Mouse (Mus musculus) adrenal gland, adult 2 months (tissue): Measurements from ENCODE around the gene Plxna3. TPM values are rescaled to one million over a fixed set of nuclear protein-coding genes. Genes with fewer than 3 reads are reported as not detected.
"Not testable (repeated sequence)": the region's sequence is repeated elsewhere in the genome, so short reads cannot be mapped to it uniquely, and the experiment has no call there.

Experiments used
- DNase-seq: peaks from one replicate; pipeline ENCODE4 v3.0.0; 2021
- long read RNA-seq: library from polyadenylated mRNA; stranded (forward); transcript quantifications from one replicate; pipeline ENCODE4 v2.0.0, GENCODE M21; 2021
- polyA plus RNA-seq: library from polyadenylated mRNA; depleted of rRNA; stranded (reverse); fragments of >200 nt; gene quantifications from 2 replicates; pipeline ENCODE4 v1.2.3, GENCODE M21; 2012; rRNA removed
- total RNA-seq, 2 experiments: library from RNA; stranded (reverse); gene quantifications; 2 replicates each; pipeline ENCODE4 v1.2.3; 2021

Gene Plxna3
- total RNA-seq = 10 to 100 TPM in 1 of 2 experiments, 1 to 10 TPM in 1; 7.2 to 12.0 TPM
- polyA plus RNA-seq = 13.5 and 19.9 TPM in 2 replicates
- long read RNA-seq, partial matches to known transcripts = 1 of 2 reads
- long read RNA-seq, other reads (novel, unspliced or antisense) = 1 of 2 reads

- peak; percentile 86 for DNase-seq
These were observed at the start of gene Plxna3 for GRCm38 (mm10) chrX:74328725-74329161. Gene Plxna3, plus strand, starts transcription at chrX:74329066.

GRCm38 (mm10) chrX:74281041-74281731 is 47.7 kb upstream of the Plxna3 start:
- DNase-seq = no peak

- DNase-seq = peak; percentile 91
These were observed 47.0 kb upstream of the Plxna3 start, which contains the start of the genes Taz and Dnase1l1 for GRCm38 (mm10) chrX:74281732-74282394. Gene Taz, plus strand, starts transcription at chrX:74281912. Gene Dnase1l1, minus strand, starts transcription at chrX:74282337.

DNA sequence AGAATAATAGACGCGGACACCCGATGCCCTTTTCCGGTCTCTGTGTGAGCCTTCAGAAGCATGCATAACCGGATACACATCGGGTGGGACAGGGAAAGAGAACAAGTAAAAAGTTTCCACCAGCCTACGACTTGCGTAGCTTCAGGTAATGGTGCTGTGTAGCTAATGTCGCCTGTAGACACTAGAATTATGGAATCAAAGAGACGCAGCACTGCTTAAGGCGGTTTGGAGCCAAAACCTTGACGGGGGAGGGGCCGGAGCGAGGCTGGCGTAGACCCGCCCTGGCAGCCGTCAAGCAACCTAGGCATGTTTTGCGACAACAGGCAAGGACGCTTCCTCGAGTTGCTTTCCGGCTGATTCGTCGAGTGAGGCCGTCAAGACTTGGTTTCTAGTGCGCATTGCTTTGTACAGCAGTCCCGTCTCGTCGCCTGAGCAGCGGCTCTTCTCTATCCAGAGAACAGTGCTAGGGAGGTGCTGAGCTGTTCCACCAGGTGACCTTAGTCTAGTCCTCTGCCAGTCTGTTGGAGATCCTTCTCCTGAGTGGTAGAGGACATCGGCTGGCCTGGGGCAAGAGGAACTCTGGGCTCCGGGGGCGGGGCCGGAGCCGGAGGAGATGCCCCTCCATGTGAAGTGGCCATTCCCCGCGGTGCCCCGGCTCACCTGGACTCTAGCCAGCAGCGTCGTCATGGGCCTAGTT is 46.3 kb upstream of the Plxna3 start:
- peak; percentile 90 for DNase-seq

- no peak for DNase-seq
These were observed 45.8 kb upstream of the Plxna3 start for GRCm38 (mm10) chrX:74283092-74283437.

DNA sequence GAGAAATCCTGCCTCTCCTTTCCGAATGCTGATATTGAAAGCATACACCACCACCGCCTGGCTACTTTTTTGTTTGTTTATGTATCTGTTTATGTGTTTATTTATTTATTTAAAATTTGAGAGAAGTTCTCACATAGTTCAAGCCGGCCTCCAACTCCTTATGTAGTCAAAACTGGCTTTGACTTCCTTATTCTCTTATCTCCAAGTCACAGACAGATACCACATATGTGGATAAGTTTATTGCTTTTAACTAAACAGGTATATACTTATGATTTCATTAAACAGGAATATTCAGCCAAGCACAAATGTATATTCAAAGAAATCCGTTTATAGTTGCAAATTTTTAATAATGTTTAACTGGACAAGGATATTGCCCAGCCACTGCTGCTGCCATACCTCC is 35.4 kb upstream of the Plxna3 start:
- no peak for DNase-seq

GRCm38 (mm10) chrX:74296538-74297448 is 32.1 kb upstream of the Plxna3 start, which contains the start of gene Atp6ap1:
Gene Atp6ap1, plus strand, starts transcription at chrX:74297097.
- peak; percentile 95 for DNase-seq

- no peak for DNase-seq
These were observed 30.5 kb upstream of the Plxna3 start for GRCm38 (mm10) chrX:74298348-74298747.

DNA sequence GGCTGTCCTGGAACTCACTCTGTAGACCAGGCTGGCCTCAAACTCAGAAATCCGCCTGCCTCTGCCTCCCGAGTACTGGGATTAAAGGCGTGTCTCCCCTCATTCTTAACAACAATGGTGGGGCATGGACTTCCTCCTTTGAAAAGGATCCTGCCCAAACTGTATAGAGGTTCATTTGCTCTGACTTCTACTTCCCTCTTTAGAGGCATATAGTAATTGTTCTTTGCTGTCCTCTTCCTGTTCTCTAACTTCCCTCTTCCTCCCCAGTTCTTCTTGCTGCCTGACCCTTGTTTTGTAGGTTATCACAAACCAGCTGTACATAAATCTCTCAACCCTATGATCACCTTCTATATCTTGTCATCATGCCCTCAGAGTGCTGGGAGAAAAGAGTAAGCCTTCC is 29.1 kb upstream of the Plxna3 start:
- DNase-seq = no peak

DNA sequence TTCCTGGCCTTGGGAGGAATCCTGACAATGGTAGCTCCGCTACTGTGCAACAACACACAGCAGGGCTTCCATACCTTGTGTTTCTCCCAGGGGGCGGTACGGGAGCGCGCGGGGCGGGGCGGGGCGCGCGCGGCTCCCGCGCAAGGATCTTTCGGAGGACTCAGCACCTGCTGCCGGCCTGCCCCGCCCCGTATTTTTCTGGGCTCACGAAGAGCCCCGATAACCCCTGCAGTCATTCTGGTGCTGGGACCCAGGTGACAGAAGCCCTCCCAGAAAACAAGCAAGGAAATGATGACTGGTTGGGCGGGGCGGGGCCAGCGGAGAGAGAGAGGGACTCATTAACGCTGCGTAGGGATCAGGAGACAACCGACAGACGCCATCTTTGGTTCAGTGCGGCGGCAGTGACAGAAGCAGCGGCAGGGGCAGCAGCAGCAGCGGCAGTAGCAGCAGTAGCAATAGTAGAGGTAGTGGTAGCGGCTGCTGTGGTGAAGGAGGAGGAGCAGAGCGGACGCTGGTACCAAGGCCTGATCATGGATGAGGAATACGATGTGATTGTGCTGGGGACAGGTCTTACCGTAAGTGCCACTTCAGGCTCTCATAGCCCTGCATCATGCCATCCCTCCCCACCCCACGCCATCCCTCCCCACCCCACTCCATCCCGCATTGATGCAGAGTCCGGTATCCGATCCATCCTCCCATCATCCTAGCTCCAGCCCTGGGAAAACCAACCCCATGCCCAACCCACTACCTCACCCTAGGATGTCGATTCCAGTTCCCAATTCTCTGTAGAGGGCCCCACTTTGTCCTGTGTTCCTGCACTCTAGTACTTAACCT is 23.8 kb upstream of the Plxna3 start, which contains the start of gene Gdi1:
Gene Gdi1 (plus strand): TSS at position 132 of the 834 bp plus-strand sequence.
- DNase-seq = peak; percentile 79

DNA sequence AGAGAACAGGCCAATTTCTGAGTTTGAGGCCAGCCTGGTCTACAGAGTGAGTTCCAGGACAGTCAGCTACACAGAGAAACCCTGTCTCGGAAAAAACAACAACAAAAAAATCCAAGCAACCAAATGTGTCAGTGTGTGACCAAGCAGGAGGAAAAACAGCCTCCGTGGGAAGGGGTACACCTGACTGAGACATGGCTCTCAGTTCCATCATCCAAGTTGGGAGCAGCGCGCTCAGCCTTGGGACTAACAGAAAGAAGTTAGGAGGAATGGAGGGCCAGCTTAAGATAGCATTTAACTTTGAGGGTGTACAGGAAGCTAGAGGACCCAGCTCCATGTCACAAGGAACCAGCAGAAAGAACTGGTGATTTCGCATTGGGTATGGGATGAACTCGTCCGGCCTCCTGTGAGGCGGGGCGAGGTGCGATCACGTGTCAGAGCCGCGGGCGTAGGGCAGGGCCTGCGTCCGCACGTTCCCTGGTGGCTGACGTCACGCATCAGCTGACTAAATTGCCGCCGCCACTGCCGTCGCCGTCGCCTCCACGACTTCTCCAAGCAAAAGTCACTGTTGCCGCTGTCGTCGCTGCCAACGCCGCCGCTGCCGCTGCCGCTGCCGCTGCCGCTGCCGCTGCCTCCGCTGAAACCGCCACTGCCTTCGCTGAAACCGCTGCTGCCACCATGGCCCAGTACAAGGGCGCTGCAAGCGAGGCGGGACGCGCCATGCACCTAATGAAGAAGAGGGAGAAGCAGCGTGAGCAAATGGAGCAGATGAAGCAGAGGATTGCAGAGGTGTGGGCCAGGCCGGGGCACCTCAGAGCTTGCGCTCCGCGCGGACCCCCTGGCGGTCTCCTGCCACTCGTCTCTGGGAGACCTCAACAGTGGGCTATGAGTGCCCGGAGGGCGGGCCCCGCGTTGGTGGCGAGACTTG is 16.1 kb upstream of the Plxna3 start, which contains the start of gene Fam50a:
Gene Fam50a (plus strand): TSS at position 494 of the 925 bp plus-strand sequence.
- peak; percentile 91 for DNase-seq

GRCm38 (mm10) chrX:74329215-74329671 is 377 bp downstream of the Plxna3 start:
- DNase-seq = no peak

DNA sequence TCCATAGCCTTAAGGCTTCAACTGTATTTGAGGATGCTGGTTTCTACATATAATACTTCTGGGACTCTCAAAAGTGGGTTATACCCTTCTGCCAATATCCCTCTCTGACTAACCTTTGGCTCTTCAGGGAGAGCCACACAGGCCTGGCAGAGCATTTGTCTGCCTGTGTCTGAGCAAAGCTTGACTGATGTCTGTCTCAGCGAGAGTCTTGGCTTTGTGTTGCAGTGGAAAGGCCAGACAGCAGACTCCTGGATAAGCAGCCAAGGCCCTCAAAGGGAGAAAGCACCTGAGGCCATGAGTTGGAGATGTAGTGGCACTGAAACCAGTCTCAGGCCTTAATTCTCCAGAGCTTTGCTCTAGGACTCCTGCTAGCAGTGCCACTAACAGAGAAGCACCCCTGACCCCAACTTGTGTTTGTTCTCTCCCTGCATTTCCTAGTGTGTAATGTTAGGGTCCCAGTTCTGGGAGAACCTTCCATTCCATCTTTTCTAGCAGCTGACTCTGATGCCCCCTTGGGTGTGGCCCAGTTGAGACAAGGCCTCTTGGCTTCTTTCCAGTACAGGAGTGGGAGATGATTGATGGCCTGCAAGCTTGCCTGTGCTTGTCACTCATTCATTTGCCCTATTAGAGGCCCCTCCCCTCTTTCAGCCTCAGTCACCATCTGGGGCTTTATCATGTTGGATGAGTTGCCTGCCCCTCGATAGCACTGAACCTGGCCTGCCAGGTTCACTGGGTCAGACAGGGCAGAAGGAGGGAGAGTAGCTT is 1.5 kb downstream of the Plxna3 start:
- no peak for DNase-seq

DNA sequence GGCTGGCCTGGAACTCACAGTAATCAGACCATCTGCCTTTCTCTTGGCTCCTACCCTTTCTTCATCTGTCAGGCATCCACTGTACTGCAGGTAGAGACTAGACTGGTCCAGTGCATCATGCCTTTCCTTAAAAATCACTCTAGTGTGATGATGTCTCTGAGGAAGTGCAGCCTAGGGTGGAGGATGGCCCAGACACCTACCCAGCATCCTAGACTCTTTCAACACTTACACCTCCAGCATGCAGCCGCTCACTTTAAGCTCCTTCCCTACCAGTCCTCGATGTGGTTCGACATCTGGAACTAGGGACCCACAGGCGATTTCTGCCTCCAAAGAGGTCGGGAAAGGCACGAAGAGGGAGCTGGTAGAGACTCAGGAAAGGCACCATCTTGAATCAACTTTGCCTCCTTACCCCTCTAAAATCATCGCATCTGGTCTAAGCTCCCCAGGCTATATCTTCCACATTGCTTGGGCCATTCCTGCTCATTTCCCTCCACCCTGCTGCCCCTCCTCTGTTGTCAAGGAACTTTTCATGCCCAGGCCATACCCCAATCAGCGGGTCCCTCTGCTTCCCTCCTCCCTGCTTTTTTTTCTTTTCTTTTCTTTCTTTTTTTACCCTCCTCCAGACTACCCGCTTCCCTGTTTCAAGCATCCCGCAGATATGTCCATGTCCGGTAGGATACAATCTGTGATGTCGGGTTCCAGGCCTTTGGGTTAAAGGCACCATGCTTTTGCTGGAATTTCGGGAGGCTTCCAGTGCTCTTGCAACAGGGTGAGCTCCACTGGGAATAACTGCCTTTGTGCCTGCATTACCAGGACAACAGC is 24.0 kb downstream of the Plxna3 start:
- no peak for DNase-seq

DNA sequence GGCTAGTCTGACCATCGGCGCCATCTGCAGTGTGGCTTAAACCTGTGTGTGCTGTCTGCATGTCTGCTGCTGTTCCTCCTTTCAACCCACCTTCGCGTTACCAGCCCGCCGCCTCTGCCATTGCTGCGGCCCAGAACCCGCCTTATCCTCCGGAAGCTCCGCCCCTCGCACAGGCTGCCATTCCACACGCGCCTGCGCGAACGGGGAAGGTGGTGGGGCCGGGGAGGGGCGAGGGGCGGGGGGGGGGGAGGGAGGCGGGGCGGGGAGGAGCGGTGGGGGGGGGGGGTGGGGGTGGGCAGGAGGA is 24.6 kb downstream of the Plxna3 start, which contains the start of gene Lage3:
Gene Lage3 (minus strand): TSS at position 152 of the 304 bp plus-strand sequence.
- peak; percentile 86 for DNase-seq

- DNase-seq = not testable (repeated sequence)
These were observed 28.2 kb downstream of the Plxna3 start for GRCm38 (mm10) chrX:74357069-74357468.

GRCm38 (mm10) chrX:74359171-74359570 is 30.3 kb downstream of the Plxna3 start:
- no peak for DNase-seq
